Mouse (Mus musculus): ENCODE data around the gene Slc25a34. TPM values are rescaled to one million over a fixed set of nuclear protein-coding genes. Genes with fewer than 3 reads are reported as not detected.

Slc25a34 gene
- polyA plus RNA-seq, 1 experiment: 0.12 TPM

DNA sequence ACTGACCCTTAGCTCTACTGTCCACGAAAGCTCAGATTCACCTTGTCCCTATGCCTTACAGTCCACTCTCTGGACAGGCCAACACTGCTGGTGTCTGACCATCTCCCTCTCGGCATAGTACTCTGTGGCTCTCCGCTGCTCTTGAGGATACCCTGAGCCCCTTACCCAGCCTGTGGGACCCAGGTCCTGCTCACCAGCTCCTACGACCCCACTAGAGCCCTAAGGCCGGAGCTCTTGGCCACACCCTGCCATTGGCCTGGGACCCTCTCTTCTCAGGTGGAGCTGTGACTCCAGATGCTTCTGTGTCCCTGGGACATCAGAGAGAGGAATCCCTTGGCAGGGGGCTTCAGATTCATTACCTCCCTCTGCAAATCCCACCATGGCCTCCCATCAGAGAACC is 18.2 kb downstream of the Slc25a34 start:
- H3K79me2 ChIP-seq (ENCODE audit: control insufficient read depth, insufficient read depth): no peaks in the 10 kb centered on the region
- H3K4me3 ChIP-seq: no peak overlapping the region
- no peaks in the 10 kb centered on the region for H3K36me3 ChIP-seq (ENCODE audit: control insufficient read depth, insufficient read depth)
- TF ChIP-seq POLR2A (IDR thresholded peaks at IDR 0.05; ENCODE audit: insufficient read length, low read depth): no peak
- no peak for TF ChIP-seq MYOG (IDR thresholded peaks at IDR 0.05; ENCODE audit: control insufficient read depth in 1 of 3, insufficient read depth in 1 of 3, insufficient read length in 2 of 3, low read depth in 2 of 3)
- TF ChIP-seq POLR2AphosphoS2 (IDR thresholded peaks at IDR 0.05; ENCODE audit: insufficient read length, low read depth): no peak
- no peak for TF ChIP-seq USF1 (IDR thresholded peaks at IDR 0.05; ENCODE audit: low read depth)
- no peak for TF ChIP-seq TCF12 (IDR thresholded peaks at IDR 0.05; ENCODE audit: insufficient read depth, poor library complexity, severe bottlenecking)
- no peak for TF ChIP-seq REST (IDR thresholded peaks at IDR 0.05; ENCODE audit: insufficient read depth, insufficient read length)
- no peak for TF ChIP-seq TCF3 (IDR thresholded peaks at IDR 0.05; ENCODE audit: insufficient read length, low read depth)
- TF ChIP-seq MYOD1 (IDR thresholded peaks at IDR 0.05; ENCODE audit: control insufficient read depth in 1 of 3, insufficient read length in 2 of 3, low read depth in 2 of 3): no peak
- no peak for TF ChIP-seq SRF (IDR thresholded peaks at IDR 0.05; ENCODE audit: control insufficient read depth, insufficient read length, low read depth)
- no peak for TF ChIP-seq E2F4 (IDR thresholded peaks at IDR 0.05; ENCODE audit: insufficient read depth)
- TF ChIP-seq CEBPB (IDR thresholded peaks at IDR 0.05; ENCODE audit: insufficient read depth, poor library complexity, severe bottlenecking): no peak
- no peaks in the 10 kb centered on the region for H3K27me3 ChIP-seq (ENCODE audit: control insufficient read depth, insufficient read depth, insufficient read length)
- H3K4me2 ChIP-seq (ENCODE audit: low read depth): peak overlapping the region; percentile 53
- H3ac ChIP-seq (ENCODE audit: control insufficient read depth, insufficient read length): no peak overlapping the region

GRCm38 (mm10) chr4:141604493-141604892 is 19.1 kb downstream of the Slc25a34 start:
- Histone ChIP-seq H3K4me2 (ENCODE audit: low read depth) (no peak overlapping the region), H3K4me3 (no peak overlapping the region), H3K79me2 (ENCODE audit: control insufficient read depth, insufficient read depth) (no peaks in the 10 kb centered on the region), H3ac (ENCODE audit: control insufficient read depth, insufficient read length) (no peak overlapping the region), H3K36me3 (ENCODE audit: control insufficient read depth, insufficient read depth) (no peaks in the 10 kb centered on the region), H3K27me3 (ENCODE audit: control insufficient read depth, insufficient read depth, insufficient read length) (no peaks in the 10 kb centered on the region)
- TF ChIP-seq MYOG (IDR thresholded peaks at IDR 0.05; ENCODE audit: control insufficient read depth in 1 of 3, insufficient read depth in 1 of 3, insufficient read length in 2 of 3, low read depth in 2 of 3): no peak

GRCm38 (mm10) chr4:141603921-141604320 is 19.7 kb downstream of the Slc25a34 start:
- Histone ChIP-seq H3K27me3 (ENCODE audit: control insufficient read depth, insufficient read depth, insufficient read length) (no peaks in the 10 kb centered on the region), H3K4me3 (no peak overlapping the region), H3K36me3 (ENCODE audit: control insufficient read depth, insufficient read depth) (no peaks in the 10 kb centered on the region), H3K79me2 (ENCODE audit: control insufficient read depth, insufficient read depth) (no peaks in the 10 kb centered on the region), H3ac (ENCODE audit: control insufficient read depth, insufficient read length) (no peak overlapping the region), H3K4me2 (ENCODE audit: low read depth) (no peak overlapping the region)
- no peak for TF ChIP-seq REST (IDR thresholded peaks at IDR 0.05; ENCODE audit: insufficient read depth, insufficient read length)
- no peak for TF ChIP-seq TCF12 (IDR thresholded peaks at IDR 0.05; ENCODE audit: insufficient read depth, poor library complexity, severe bottlenecking)
- no peak for TF ChIP-seq USF1 (IDR thresholded peaks at IDR 0.05; ENCODE audit: low read depth)
- peak in 1 of 3 experiments; percentile 30 for TF ChIP-seq MYOG (IDR thresholded peaks at IDR 0.05; ENCODE audit: control insufficient read depth in 1 of 3, insufficient read depth in 1 of 3, insufficient read length in 2 of 3, low read depth in 2 of 3)

GRCm38 (mm10) chr4:141602523-141603223 is 20.9 kb downstream of the Slc25a34 start:
- Histone ChIP-seq H3K36me3 (ENCODE audit: control insufficient read depth, insufficient read depth) (no peaks in the 10 kb centered on the region), H3ac (ENCODE audit: control insufficient read depth, insufficient read length) (no peak overlapping the region), H3K27me3 (ENCODE audit: control insufficient read depth, insufficient read depth, insufficient read length) (no peaks in the 10 kb centered on the region), H3K4me2 (ENCODE audit: low read depth) (no peak overlapping the region), H3K4me3 (no peak overlapping the region), H3K79me2 (ENCODE audit: control insufficient read depth, insufficient read depth) (peaks cover 7% of the 10 kb centered on the region)
- TF ChIP-seq REST (IDR thresholded peaks at IDR 0.05; ENCODE audit: insufficient read depth, insufficient read length) (no peak), CEBPB (IDR thresholded peaks at IDR 0.05; ENCODE audit: insufficient read depth, poor library complexity, severe bottlenecking) (no peak), E2F4 (IDR thresholded peaks at IDR 0.05; ENCODE audit: insufficient read depth) (no peak), SRF (IDR thresholded peaks at IDR 0.05; ENCODE audit: control insufficient read depth, insufficient read length, low read depth) (no peak), MYOG (IDR thresholded peaks at IDR 0.05; ENCODE audit: control insufficient read depth in 1 of 3, insufficient read depth in 1 of 3, insufficient read length in 2 of 3, low read depth in 2 of 3) (no peak), USF1 (IDR thresholded peaks at IDR 0.05; ENCODE audit: low read depth) (no peak), POLR2A (IDR thresholded peaks at IDR 0.05; ENCODE audit: insufficient read length, low read depth) (no peak), MAX (IDR thresholded peaks at IDR 0.05; ENCODE audit: low read depth) (no peak), POLR2AphosphoS2 (IDR thresholded peaks at IDR 0.05; ENCODE audit: insufficient read length, low read depth) (no peak), MYOD1 (IDR thresholded peaks at IDR 0.05; ENCODE audit: control insufficient read depth in 1 of 3, insufficient read length in 2 of 3, low read depth in 2 of 3) (no peak), TCF12 (IDR thresholded peaks at IDR 0.05; ENCODE audit: insufficient read depth, poor library complexity, severe bottlenecking) (no peak), TCF3 (IDR thresholded peaks at IDR 0.05; ENCODE audit: insufficient read length, low read depth) (no peak)

GRCm38 (mm10) chr4:141601148-141601862 is 22.3 kb downstream of the Slc25a34 start:
- H3K36me3 ChIP-seq (ENCODE audit: control insufficient read depth, insufficient read depth): no peaks in the 10 kb centered on the region
- no peak for TF ChIP-seq CEBPB (IDR thresholded peaks at IDR 0.05; ENCODE audit: insufficient read depth, poor library complexity, severe bottlenecking)
- peak in 1 of 3 experiments; percentile 34 for TF ChIP-seq MYOD1 (IDR thresholded peaks at IDR 0.05; ENCODE audit: control insufficient read depth in 1 of 3, insufficient read length in 2 of 3, low read depth in 2 of 3)
- no peaks in the 10 kb centered on the region for H3K27me3 ChIP-seq (ENCODE audit: control insufficient read depth, insufficient read depth, insufficient read length)
- H3K4me3 ChIP-seq: no peak overlapping the region
- peaks cover 13% of the 10 kb centered on the region for H3K79me2 ChIP-seq (ENCODE audit: control insufficient read depth, insufficient read depth)
- H3ac ChIP-seq (ENCODE audit: control insufficient read depth, insufficient read length): no peak overlapping the region
- no peak overlapping the region for H3K4me2 ChIP-seq (ENCODE audit: low read depth)

All from myocyte (in vitro differentiated cells).